Mouse (Mus musculus) fat pad, adult 2 months (tissue): Measurements from ENCODE around the gene Otop3.

ENCODE experiments used
- DNase-seq: peaks from one replicate; pipeline ENCODE4 v3.0.0-alpha.2; 2011; ENCODE audit warnings: low read depth, low spot score; ENCODE audit errors: extremely low read depth

Gene Otop3

GRCm38 (mm10) chr11:115391358-115391757, 56.8 kb downstream of the Otop3 start:
- no peak for DNase-seq

- no peak for DNase-seq
These were observed 59.3 kb downstream of the Otop3 start for GRCm38 (mm10) chr11:115393721-115394325.
